Mouse (Mus musculus): ENCODE data around the gene Slc39a5.

DNA sequence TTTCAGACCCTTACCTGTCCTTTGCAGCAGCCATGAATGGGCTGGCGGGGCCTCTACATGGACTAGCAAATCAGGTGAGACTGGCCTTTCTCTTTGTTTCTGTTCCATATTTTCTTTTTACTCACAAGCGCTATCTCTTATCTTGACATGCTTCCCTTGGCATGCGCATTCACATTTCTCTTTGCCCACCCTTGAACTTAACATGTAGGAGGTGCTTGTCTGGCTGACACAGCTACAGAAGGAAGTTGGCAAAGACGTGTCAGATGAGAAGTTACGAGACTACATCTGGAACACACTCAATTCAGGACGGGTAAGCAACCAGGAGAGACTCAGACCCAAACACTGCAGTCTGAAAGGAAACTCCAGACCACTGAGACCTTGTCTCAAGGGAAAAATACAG lies 41.8 kb downstream of the Slc39a5 start:
- no peak for TF ChIP-seq POLR2A (IDR thresholded peaks at IDR 0.05; ENCODE audit: low read depth, low read length)
- TF ChIP-seq CTCF (conservative IDR thresholded peaks at IDR 0.05; ENCODE audit: insufficient read depth, insufficient read length, low read depth, low read length): no peak
